Mouse (Mus musculus) MEL (cell line): Measurements from ENCODE around the gene Pip5k1b. TPM values are rescaled to one million over a fixed set of nuclear protein-coding genes. Genes with fewer than 3 reads are reported as not detected.

Experiments
- DNase-seq: peaks from one replicate; pipeline ENCODE4 v3.0.0; 2011; ENCODE audit warnings: low read depth, low spot score
- H3K27ac ChIP-seq: 2 replicates; pipeline ENCODE4 v1.5.1; 2012; ENCODE audit warnings: low read depth, mild to moderate bottlenecking, control low read depth, low read length, moderate library complexity; ENCODE audit not compliant: control insufficient read depth
- H3K27me3 ChIP-seq, 2 experiments: fragments of 150-350 bp in 1 of 2; sonication (generic) in 1 of 2; 2 replicates each; pipeline ENCODE4 v1.6.1; 2012; ENCODE audit warnings: low read length in 2 of 2, mild to moderate bottlenecking in 2 of 2, improper control_type of control experiment in 1 of 2, moderate library complexity in 1 of 2; ENCODE audit not compliant: insufficient read depth in 2 of 2, control insufficient read depth in 1 of 2
- H3K36me3 ChIP-seq, 2 experiments: 2 replicates each; pipeline ENCODE4 v1.6.1; 2012 to 2014; ENCODE audit warnings: low read length in 2 of 2, improper control_type of control experiment in 1 of 2, inconsistent platforms in 1 of 2, mild to moderate bottlenecking in 1 of 2; ENCODE audit not compliant: insufficient read depth in 2 of 2, control insufficient read depth in 1 of 2
- H3K4me1 ChIP-seq, 2 experiments: fragments of 150-350 bp in 1 of 2; sonication (generic) in 1 of 2; 2 replicates each; pipeline ENCODE4 v1.6.1; 2012; ENCODE audit warnings: low read length in 2 of 2, improper control_type of control experiment in 1 of 2, mild to moderate bottlenecking in 1 of 2; ENCODE audit not compliant: insufficient read depth in 2 of 2, control insufficient read depth in 1 of 2
- H3K4me3 ChIP-seq, 2 experiments: fragments of 150-350 bp in 1 of 2; sonication (generic) in 1 of 2; 2 replicates each; pipeline ENCODE4 v1.5.1; 2012; ENCODE audit warnings: low read depth in 2 of 2, low read length in 2 of 2, mild to moderate bottlenecking in 2 of 2, moderate library complexity in 2 of 2, control low read depth in 1 of 2, improper control_type of control experiment in 1 of 2; ENCODE audit not compliant: control insufficient read depth in 1 of 2, insufficient read depth in 1 of 2
- H3K79me2 ChIP-seq: 2 replicates; pipeline ENCODE4 v1.6.1; 2012; ENCODE audit warnings: mild to moderate bottlenecking, low read length, moderate library complexity; ENCODE audit not compliant: control insufficient read depth, poor library complexity, insufficient read depth
- H3K9ac ChIP-seq: 2 replicates; pipeline ENCODE4 v1.6.1; 2012; ENCODE audit warnings: low read depth, mild to moderate bottlenecking, control low read depth, low read length, moderate library complexity; ENCODE audit not compliant: control insufficient read depth, poor library complexity, severe bottlenecking
- H3K9me3 ChIP-seq: fragments of 150-350 bp; sonication (generic); replicated peaks from 2 replicates; pipeline ENCODE4 v1.6.1; 2012; ENCODE audit warnings: mild to moderate bottlenecking, low read length, improper control_type of control experiment, moderate library complexity; ENCODE audit not compliant: insufficient read depth
- BHLHE40 ChIP-seq: IDR thresholded peaks from 2 replicates; pipeline ENCODE4 v1.6.1; 2012; ENCODE audit warnings: low read depth, mild to moderate bottlenecking, inconsistent platforms, low read length, improper control_type of control experiment, borderline replicate concordance
- CHD2 ChIP-seq: IDR thresholded peaks from 2 replicates; pipeline ENCODE4 v1.6.1; 2011; ENCODE audit warnings: low read length, improper control_type of control experiment
- CTCF ChIP-seq, 3 experiments: IDR thresholded peaks in 2 of 3; conservative IDR thresholded peaks in 1 of 3; 2 replicates each; pipeline ENCODE4 v1.5.1; 2011 to 2012; ENCODE audit warnings: low read length in 3 of 3, low read depth in 2 of 3, mild to moderate bottlenecking in 2 of 3, improper control_type of control experiment in 1 of 3, inconsistent platforms in 1 of 3, mixed read lengths in 1 of 3, moderate library complexity in 1 of 3; ENCODE audit not compliant: control insufficient read depth in 1 of 3, insufficient read depth in 1 of 3, poor library complexity in 1 of 3, severe bottlenecking in 1 of 3
- GABPA ChIP-seq: IDR thresholded peaks from 2 replicates; pipeline ENCODE4 v1.6.1; 2012; ENCODE audit warnings: low read depth, mild to moderate bottlenecking, inconsistent platforms, low read length, improper control_type of control experiment, moderate library complexity
- GATA1 ChIP-seq: IDR thresholded peaks from 2 replicates; pipeline ENCODE4 v1.6.1; 2011; ENCODE audit warnings: low read depth, low read length, improper control_type of control experiment
- HCFC1 ChIP-seq: IDR thresholded peaks from 2 replicates; pipeline ENCODE4 v1.6.1; 2012; ENCODE audit warnings: low read depth, mild to moderate bottlenecking, inconsistent platforms, low read length, improper control_type of control experiment, moderate library complexity
- JUND ChIP-seq: IDR thresholded peaks from 2 replicates; pipeline ENCODE4 v1.6.1; 2011; ENCODE audit warnings: low read depth, mild to moderate bottlenecking, improper control_type of control experiment, low read length
- KAT2A ChIP-seq: conservative IDR thresholded peaks from 2 replicates; pipeline ENCODE4 v1.6.1; 2012; ENCODE audit warnings: low read depth, low read length, improper control_type of control experiment, inconsistent platforms
- MAX ChIP-seq: IDR thresholded peaks from 2 replicates; pipeline ENCODE4 v1.6.1; 2011; ENCODE audit warnings: low read length, improper control_type of control experiment
- MAZ ChIP-seq: IDR thresholded peaks from 2 replicates; pipeline ENCODE4 v1.6.1; 2012; ENCODE audit warnings: low read depth, mild to moderate bottlenecking, inconsistent platforms, low read length, improper control_type of control experiment
- MEF2A ChIP-seq: IDR thresholded peaks from 2 replicates; pipeline ENCODE4 v1.6.1; 2014; ENCODE audit warnings: low read depth, mild to moderate bottlenecking, inconsistent platforms, low read length, improper control_type of control experiment; ENCODE audit not compliant: poor library complexity, insufficient replicate concordance, severe bottlenecking; ENCODE audit errors: extremely low read depth
- RCOR1 ChIP-seq: IDR thresholded peaks from 2 replicates; pipeline ENCODE4 v1.6.1; 2012; ENCODE audit warnings: low read depth, mild to moderate bottlenecking, inconsistent platforms, low read length, improper control_type of control experiment
- SIN3A ChIP-seq: IDR thresholded peaks from 2 replicates; pipeline ENCODE4 v1.6.1; 2012; ENCODE audit warnings: low read length, improper control_type of control experiment, inconsistent platforms
- TCF12 ChIP-seq: IDR thresholded peaks from 2 replicates; pipeline ENCODE4 v1.6.1; 2014; ENCODE audit warnings: low read depth, mild to moderate bottlenecking, inconsistent platforms, low read length, improper control_type of control experiment, moderate library complexity
- ZMIZ1 ChIP-seq: IDR thresholded peaks from 2 replicates; pipeline ENCODE4 v1.6.1; 2012; ENCODE audit warnings: low read depth, mild to moderate bottlenecking, inconsistent platforms, low read length, improper control_type of control experiment, moderate library complexity
- ZNF384 ChIP-seq: IDR thresholded peaks from 2 replicates; pipeline ENCODE4 v1.6.1; 2012; ENCODE audit warnings: low read depth, mild to moderate bottlenecking, inconsistent platforms, low read length, improper control_type of control experiment
- polyA plus RNA-seq, 2 experiments: library from polyadenylated mRNA; stranded (reverse) in 1 of 2; unstranded in 1 of 2; fragments of >175 nt in 1 of 2; fragments of >200 nt in 1 of 2; gene quantifications; 2 replicates each; pipeline versions ENCODE4 v1.2.1 to v1.2.4; 2012; ENCODE audit warnings: low replicate concordance in 2 of 2, low read depth in 1 of 2; ENCODE audit not compliant: insufficient read length in 2 of 2, insufficient read depth in 1 of 2, missing spikeins in 1 of 2
- total RNA-seq: library from RNA; depleted of rRNA; stranded (reverse); fragments of 300-350 nt; gene quantifications from 2 replicates; pipeline ENCODE4 v1.2.3, GENCODE M21; 2012

Pip5k1b gene
- total and polyA plus RNA-seq, 3 experiments, result 3.4 to 10.0 TPM; not detected in 1

DNA sequence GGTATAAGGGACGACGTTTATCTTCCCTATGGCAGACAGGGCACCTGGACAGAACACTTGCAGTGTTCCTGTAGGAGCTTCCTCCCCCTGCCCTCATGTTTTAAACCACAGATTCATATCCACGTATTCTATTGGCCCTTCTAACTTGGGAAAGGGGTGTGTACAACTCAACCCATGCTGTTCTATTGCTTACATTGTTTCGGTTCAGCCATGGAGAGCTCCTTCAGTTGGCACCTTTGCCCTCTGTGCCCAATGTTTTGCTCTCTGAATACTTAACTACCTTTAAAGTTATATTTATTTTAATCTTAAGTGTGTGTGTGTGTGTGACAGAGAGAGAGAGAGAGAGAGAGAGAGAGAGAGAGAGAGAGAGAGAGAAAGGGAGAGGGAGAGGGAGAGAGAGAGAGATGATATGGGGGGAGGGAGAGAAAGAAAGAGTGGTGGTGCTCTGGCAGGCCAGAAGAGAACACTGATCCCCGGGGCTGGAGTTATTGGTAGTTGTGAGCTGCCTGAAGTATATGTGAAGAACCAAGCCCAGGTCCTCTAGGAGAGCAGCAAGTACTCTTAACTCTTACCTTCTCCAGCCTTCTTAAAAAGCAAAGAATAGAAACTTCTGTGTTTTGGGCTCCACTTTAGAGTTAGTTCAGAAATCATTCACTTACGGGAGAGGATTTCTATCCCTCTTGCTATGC is 234.3 kb downstream of the Pip5k1b start:
- Histone ChIP-seq H3K27ac (no peak overlapping the region), H3K79me2 (no peaks in the 10 kb centered on the region), H3K9ac (no peak overlapping the region), H3K27me3 (no peaks in the 10 kb centered on the region), H3K9me3 (no peaks in the 10 kb centered on the region), H3K4me1 (no peaks in the 10 kb centered on the region)
- no peak for DNase-seq
- TF ChIP-seq RCOR1, result no peak
- TF ChIP-seq CTCF (IDR thresholded peaks at IDR 0.05 in 2 of 3, conservative IDR thresholded peaks at IDR 0.05 in 1 of 3; ENCODE audit: control insufficient read depth in 1 of 3, insufficient read depth in 1 of 3, low read depth in 2 of 3, low read length in 3 of 3, poor library complexity in 1 of 3, severe bottlenecking in 1 of 3), result no peak
- TF ChIP-seq GABPA, result no peak
- TF ChIP-seq SIN3A, result no peak
- no peak for TF ChIP-seq HCFC1
- TF ChIP-seq MAZ, result no peak
- TF ChIP-seq TCF12, result no peak
- no peak for TF ChIP-seq BHLHE40
- no peak for TF ChIP-seq KAT2A
- no peak for TF ChIP-seq MEF2A
- TF ChIP-seq, all 39 proteins: peak for 0
- Histone ChIP-seq H3K36me3 (no peaks in the 10 kb centered on the region), H3K4me3 (no peak overlapping the region)

DNA sequence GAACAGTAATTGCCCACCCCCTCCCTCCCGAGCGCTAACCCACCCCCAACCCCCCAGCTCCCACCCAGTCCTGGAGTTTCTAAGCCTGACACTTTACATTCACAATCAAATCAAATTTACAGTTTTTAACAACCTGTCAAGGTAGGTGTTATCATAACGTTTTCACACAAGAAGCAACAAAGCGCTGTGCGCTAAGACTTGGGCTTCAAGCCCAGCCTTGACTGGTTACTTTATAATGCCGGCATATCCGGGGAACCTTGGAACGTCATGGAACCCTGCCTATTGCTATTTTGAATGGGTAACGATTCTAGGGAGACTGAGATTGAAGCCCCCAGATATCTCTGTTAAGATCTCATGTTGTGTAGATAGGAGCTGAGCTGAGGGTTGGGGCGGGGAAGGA is 237.5 kb downstream of the Pip5k1b start:
- Histone ChIP-seq H3K27ac (no peak overlapping the region), H3K9ac (no peak overlapping the region), H3K36me3 (no peaks in the 10 kb centered on the region), H3K4me1 (no peaks in the 10 kb centered on the region), H3K27me3 (no peaks in the 10 kb centered on the region), H3K79me2 (no peaks in the 10 kb centered on the region), H3K9me3 (no peaks in the 10 kb centered on the region), H3K4me3 (no peak overlapping the region)
- TF ChIP-seq JUND (no peak), MEF2A (no peak), GABPA (no peak), KAT2A (no peak), MAZ (no peak)
- DNase-seq, result no peak

DNA sequence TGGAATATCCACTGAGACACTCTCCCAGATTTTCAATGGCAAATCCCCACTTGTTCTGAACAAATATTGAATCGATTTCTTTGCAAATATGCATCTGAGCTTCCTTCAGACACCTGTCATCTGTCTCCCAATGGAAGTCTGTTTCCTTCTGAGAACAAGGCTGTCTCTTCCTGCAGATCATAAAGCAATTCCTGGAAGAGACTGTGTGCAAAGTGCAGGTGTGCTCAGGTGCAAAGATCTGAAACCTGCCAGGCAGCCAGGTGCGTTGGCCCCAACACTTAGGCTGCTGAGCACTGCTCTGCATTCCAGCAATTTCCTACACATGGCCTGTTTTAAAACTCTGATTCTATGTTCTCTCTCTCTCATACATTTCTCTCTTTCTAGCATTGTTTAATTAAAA is 237.9 kb downstream of the Pip5k1b start:
- DNase-seq, result no peak
- Histone ChIP-seq H3K4me1 (no peaks in the 10 kb centered on the region), H3K79me2 (no peaks in the 10 kb centered on the region), H3K27me3 (no peaks in the 10 kb centered on the region), H3K4me3 (no peak overlapping the region), H3K9ac (no peak overlapping the region), H3K36me3 (no peaks in the 10 kb centered on the region), H3K9me3 (no peaks in the 10 kb centered on the region), H3K27ac (no peak overlapping the region)
- TF ChIP-seq GATA1, result no peak
- TF ChIP-seq KAT2A, result no peak
- no peak for TF ChIP-seq MAX
- TF ChIP-seq CHD2, result no peak
- no peak for TF ChIP-seq ZNF384
- no peak for TF ChIP-seq ZMIZ1
- TF ChIP-seq MAZ, result no peak
